Mouse (Mus musculus) lung, embryonic 16.5 days (tissue): ENCODE data around the gene Nek4. TPM values are rescaled to one million over a fixed set of nuclear protein-coding genes. Genes with fewer than 3 reads are reported as not detected.

ENCODE experiments used
- ATAC-seq: fragments of 200-750 bp; cut with Nextera tagmentation; 2 replicates; pipeline ENCODE4 v1.8.0; 2017; ENCODE audit warnings: low read depth, mild to moderate bottlenecking, moderate library complexity
- H3K27ac ChIP-seq: fragments of 300-500 bp; sonication (generic); 2 replicates; pipeline ENCODE4 v1.5.1; 2014; ENCODE audit warnings: mild to moderate bottlenecking, control low read depth, low read length
- H3K27me3 ChIP-seq: fragments of 300-500 bp; sonication (generic); 2 replicates; pipeline ENCODE4 v1.6.1; 2014; ENCODE audit warnings: low read depth, low read length, mixed read lengths; ENCODE audit not compliant: control insufficient read depth, insufficient read depth
- H3K36me3 ChIP-seq: fragments of 300-500 bp; sonication (generic); 2 replicates; pipeline ENCODE4 v1.6.1; 2014; ENCODE audit warnings: low read length; ENCODE audit not compliant: control insufficient read depth, insufficient read depth
- H3K4me1 ChIP-seq: fragments of 300-500 bp; sonication (generic); replicated peaks from 2 replicates; pipeline ENCODE4 v1.6.1; 2014; ENCODE audit warnings: low read length, mixed read lengths; ENCODE audit not compliant: control insufficient read depth, insufficient read depth
- H3K4me2 ChIP-seq: fragments of 300-500 bp; sonication (generic); 2 replicates; pipeline ENCODE4 v1.6.1; 2014; ENCODE audit warnings: low read depth, low read length, control low read depth
- H3K4me3 ChIP-seq: fragments of 300-500 bp; sonication (generic); 2 replicates; pipeline ENCODE4 v1.5.1; 2014; ENCODE audit warnings: mild to moderate bottlenecking, low read length, control low read depth
- H3K9ac ChIP-seq: fragments of 300-500 bp; sonication (generic); 2 replicates; pipeline ENCODE4 v1.6.1; 2014; ENCODE audit warnings: low read length, control low read depth
- H3K9me3 ChIP-seq: fragments of 300-500 bp; sonication (generic); 2 replicates; pipeline ENCODE4 v1.6.1; 2016; ENCODE audit warnings: low read length; ENCODE audit not compliant: control insufficient read depth
- WGBS: fragments of 180-500 bp; shearing (Covaris S2); extraction: QIAGEN DNeasy Blood & Tissue Kit; methylation state at CpG from one replicate; pipeline ENCODE4 v1.1.7; 2014; 5-methylcytosine and 5-hydroxymethylcytosine counted together
- polyA plus RNA-seq: library from polyadenylated mRNA; unstranded; fragments of >200 nt; fragmentation: Nextera tagmentation; extraction: Ambion mirVana; gene quantifications from 2 replicates; pipeline ENCODE4 v1.2.1, GENCODE M21; 2015

The Nek4 gene
- polyA plus RNA-seq, 1 experiment from 2014 or later = 13.0 TPM

DNA sequence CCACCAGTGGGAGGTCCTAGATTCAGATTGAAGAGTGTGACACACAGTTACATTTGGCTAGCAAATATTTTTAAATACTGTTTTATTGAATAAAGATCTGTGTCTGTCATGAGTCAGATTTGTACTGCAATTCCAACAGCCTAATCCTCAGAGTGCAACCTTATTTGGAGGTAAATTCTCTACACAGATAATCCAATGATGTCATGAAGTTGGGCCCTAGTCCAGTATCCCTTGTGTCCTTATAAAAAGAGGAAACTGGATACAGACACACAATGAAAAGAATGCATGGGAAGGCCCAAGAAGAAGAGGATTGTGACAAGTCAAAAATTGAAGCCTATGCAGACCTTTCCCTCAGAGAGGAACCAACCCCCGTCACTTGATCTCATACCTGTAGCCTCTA, 34.7 kb upstream of the Nek4 start:
- Histone ChIP-seq H3K4me2 (no peak overlapping the region), H3K27me3 (no peaks in the 10 kb centered on the region), H3K27ac (no peak overlapping the region), H3K4me1 (peaks cover under 1% of the 10 kb centered on the region; the same call in 1 of the 2 replicates), H3K4me3 (no peak overlapping the region), H3K9me3 (no peaks in the 10 kb centered on the region), H3K9ac (no peak overlapping the region), H3K36me3 (no peaks in the 10 kb centered on the region)
- 72% methylated on average over 1 of the region's 1 CpGs for WGBS
- no peak for ATAC-seq

DNA sequence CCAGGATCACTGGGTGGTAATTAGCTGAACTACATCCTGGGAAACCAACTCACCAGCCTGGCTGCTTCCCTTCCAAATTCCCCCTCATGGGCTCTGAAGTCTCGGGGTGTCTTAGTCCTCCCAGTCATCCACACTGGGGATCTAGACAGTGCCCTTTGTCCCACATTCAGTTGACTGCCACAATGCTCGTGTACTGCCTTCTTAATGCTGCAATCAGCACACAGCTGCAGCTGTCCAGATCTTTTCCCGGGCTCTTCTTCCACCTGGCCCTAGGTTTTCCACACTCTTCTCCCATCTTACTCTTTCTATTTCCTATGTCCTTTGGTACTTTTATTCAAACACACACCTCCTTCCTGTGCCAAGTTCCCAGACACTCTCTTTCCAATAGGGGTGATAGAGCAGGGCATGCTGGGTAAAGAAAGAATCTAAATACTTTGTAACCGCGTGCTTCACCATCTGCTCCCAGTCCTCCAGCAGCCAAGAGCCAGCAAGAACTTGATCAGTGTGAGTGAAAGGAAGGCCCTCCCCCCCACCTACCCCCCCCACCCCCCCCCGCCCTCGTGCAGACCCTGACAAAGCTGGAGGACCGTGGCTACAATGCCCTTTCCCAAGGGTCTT, 29.0 kb upstream of the Nek4 start:
- Histone ChIP-seq H3K4me2 (no peak overlapping the region), H3K9ac (no peak overlapping the region), H3K27ac (no peak overlapping the region), H3K27me3 (no peaks in the 10 kb centered on the region), H3K36me3 (no peaks in the 10 kb centered on the region), H3K9me3 (no peaks in the 10 kb centered on the region), H3K4me1 (peaks cover 15% of the 10 kb centered on the region), H3K4me3 (no peak overlapping the region)
- peak; percentile 79 for ATAC-seq
- 41% methylated on average over 8 of the region's 8 CpGs for WGBS

GRCm38 (mm10) chr14:30923375-30924105, 27.6 kb upstream of the Nek4 start, which contains the start of gene Itih3:
Itih3 (minus strand) TSS chr14:30923760.
- Histone ChIP-seq H3K36me3 (no peaks in the 10 kb centered on the region), H3K9me3 (no peaks in the 10 kb centered on the region), H3K9ac (no peak within 1 kb of the TSS), H3K4me2 (no peak within 1 kb of the TSS), H3K4me3 (no peak within 1 kb of the TSS), H3K27me3 (no peaks in the 10 kb centered on the region), H3K27ac (no peak within 1 kb of the TSS), H3K4me1 (peaks cover 15% of the 10 kb centered on the region)
- 45% methylated on average over 6 of the region's 6 CpGs for WGBS
- ATAC-seq = 0 out of 2 replicates have a peak, but pooled peaks have one; percentile 24

DNA sequence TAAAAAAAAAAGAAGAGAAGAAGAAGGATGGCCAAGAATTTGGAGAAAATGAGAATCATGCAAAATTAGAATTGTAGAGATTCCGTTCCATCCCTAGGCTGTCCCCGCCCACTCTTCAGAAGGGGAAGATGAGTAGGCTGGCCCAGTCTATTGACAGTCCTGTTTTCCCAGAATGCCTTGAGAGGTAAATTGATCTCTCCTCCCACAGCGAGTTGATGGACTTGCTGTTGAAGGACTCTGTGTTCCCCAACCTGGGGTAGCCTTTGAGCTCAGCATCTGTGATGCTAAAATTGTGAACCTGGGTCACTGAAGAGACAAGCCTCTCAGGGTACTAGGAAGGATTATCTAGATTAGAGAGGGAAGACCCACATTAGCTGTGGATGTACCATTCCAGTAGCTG, 25.7 kb upstream of the Nek4 start:
- H3K4me2 ChIP-seq = no peak overlapping the region
- no peaks in the 10 kb centered on the region for H3K9me3 ChIP-seq
- no peaks in the 10 kb centered on the region for H3K36me3 ChIP-seq
- 86% methylated on average over 3 of the region's 3 CpGs for WGBS
- H3K27me3 ChIP-seq = no peaks in the 10 kb centered on the region
- H3K4me1 ChIP-seq = peaks cover 15% of the 10 kb centered on the region
- no peak overlapping the region for H3K9ac ChIP-seq
- no peak overlapping the region for H3K27ac ChIP-seq
- H3K4me3 ChIP-seq = no peak overlapping the region
- no peak for ATAC-seq

DNA sequence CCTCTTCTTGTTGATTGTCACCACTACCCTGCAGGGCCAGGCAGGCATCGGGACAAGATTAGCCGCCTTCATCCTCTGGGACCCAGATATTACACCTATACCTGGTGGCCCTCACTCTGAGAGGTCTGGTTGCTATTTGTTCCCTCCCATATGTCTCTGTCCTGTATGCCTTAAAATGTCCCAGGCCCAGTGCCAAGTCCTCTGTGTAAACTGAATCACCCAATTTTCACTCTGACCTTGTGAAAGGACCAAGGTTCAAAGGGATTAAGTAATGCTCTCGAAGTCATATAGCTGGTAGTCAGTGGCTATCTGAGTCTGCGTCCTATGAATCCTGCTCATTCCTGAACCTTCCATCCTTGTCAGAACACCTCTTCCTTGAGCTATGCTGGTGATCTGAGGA, 20.8 kb upstream of the Nek4 start:
- no peaks in the 10 kb centered on the region for H3K4me1 ChIP-seq
- H3K27ac ChIP-seq = no peak overlapping the region
- no peaks in the 10 kb centered on the region for H3K27me3 ChIP-seq
- H3K36me3 ChIP-seq = no peaks in the 10 kb centered on the region
- H3K9me3 ChIP-seq = no peaks in the 10 kb centered on the region
- H3K9ac ChIP-seq = no peak overlapping the region
- no peak overlapping the region for H3K4me2 ChIP-seq
- 78% methylated on average over 4 of the region's 4 CpGs for WGBS
- H3K4me3 ChIP-seq = no peak overlapping the region
- no peak for ATAC-seq

- H3K4me3 ChIP-seq = no peak overlapping the region
- no peak overlapping the region for H3K9ac ChIP-seq
- no peaks in the 10 kb centered on the region for H3K27me3 ChIP-seq
- no peak overlapping the region for H3K27ac ChIP-seq
- H3K9me3 ChIP-seq = no peaks in the 10 kb centered on the region
- H3K36me3 ChIP-seq = no peaks in the 10 kb centered on the region
- H3K4me1 ChIP-seq = no peaks in the 10 kb centered on the region
- H3K4me2 ChIP-seq = no peak overlapping the region
- 78% methylated on average over 9 of the region's 9 CpGs for WGBS
- no peak for ATAC-seq
Observed at GRCm38 (mm10) chr14:30933351-30933750, 17.8 kb upstream of the Nek4 start.

DNA sequence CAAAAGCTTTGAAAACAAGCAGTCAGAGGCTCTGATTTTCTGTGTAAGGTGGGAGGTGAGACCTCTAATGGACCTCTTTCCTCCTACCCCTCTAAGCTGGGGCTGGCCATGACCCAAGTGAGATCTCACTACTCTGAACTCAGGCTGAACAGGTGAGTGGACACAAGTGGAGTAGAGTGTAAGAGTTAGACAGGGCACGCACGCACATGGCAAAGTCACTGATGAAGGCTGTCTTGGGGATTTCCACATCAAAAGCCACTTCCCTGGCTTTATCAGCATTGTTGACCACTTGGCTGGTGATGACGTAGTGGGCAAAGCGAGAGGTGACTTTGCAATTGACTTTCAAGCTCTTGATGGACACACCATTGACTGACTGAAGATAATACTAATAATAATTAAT, 8.9 kb upstream of the Nek4 start:
- Histone ChIP-seq H3K27ac (no peak overlapping the region), H3K4me3 (no peak overlapping the region), H3K36me3 (no peaks in the 10 kb centered on the region), H3K4me2 (no peak overlapping the region), H3K4me1 (no peaks in the 10 kb centered on the region), H3K9ac (no peak overlapping the region), H3K27me3 (no peaks in the 10 kb centered on the region), H3K9me3 (no peaks in the 10 kb centered on the region)
- WGBS = 82% methylated on average over 4 of the region's 4 CpGs
- no peak for ATAC-seq

DNA sequence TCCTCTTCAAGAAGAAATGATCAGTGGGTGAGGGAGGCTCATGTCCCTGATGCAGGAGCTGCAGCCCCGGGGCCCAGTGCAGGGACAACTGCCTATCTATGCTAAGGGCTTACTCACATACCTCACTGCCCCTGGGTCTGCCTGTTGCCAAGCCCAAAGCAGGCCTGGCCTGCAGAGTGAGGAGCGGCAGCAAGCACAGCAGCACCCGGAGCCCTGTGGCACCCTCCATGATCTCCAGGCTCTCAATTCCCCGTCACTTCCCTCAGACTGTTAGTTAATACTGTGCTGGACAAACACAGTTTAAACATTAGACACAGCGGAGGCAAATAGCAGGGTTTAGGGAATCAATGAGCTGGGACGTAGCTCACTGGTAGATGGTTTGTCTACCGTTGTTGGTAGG, 8.1 kb upstream of the Nek4 start, which contains the start of gene Itih1:
Gene Itih1, minus strand, starts transcription at position 252 of the 400 bp plus-strand sequence.
- ATAC-seq = no peak
- no peak within 1 kb of the TSS for H3K9ac ChIP-seq
- 71% methylated on average over 7 of the region's 7 CpGs for WGBS

DNA sequence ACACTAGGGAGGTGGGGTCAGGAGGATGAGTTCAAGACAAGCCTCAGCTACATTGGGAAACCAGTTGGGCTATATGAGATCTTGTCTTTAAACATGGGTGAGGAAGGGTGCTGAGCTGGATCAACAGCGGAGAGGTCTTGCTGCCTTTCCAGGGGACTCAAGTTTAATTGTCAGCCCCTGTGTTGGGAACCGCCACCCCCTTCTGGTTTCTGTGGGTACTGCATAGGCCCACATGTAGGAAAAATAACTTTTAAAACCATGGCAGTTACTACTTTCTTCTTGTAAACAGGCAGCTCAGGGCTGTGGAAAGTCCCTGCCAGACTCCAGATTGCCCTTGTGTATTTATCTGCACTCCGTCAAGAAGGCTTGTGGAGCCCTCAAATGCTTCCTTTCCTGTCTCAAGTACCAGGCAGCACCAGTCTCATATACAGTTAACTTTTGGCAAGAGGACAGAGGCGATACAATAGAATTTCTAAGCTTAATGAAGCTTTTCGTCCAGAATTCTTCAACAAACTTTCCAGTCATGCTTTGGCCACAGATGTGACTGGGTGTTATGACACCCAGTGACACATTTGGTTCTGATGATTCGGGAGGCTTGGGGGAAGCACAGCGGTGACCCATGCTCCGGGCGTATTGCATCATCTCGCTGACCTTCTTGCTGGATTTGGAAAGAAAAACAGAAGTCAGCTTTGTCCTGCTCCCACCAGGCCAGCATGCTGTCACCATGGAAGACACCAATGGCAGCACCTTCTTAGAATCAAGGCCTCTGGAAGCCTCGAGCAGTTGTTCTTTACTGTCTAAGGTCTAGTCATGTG, 7.1 kb upstream of the Nek4 start:
- H3K9me3 ChIP-seq = no peaks in the 10 kb centered on the region
- no peaks in the 10 kb centered on the region for H3K4me1 ChIP-seq
- ATAC-seq = peak; percentile 59
- no peak overlapping the region for H3K4me2 ChIP-seq
- 50% methylated on average over 11 of the region's 11 CpGs for WGBS
- no peaks in the 10 kb centered on the region for H3K36me3 ChIP-seq
- H3K27ac ChIP-seq = 0 out of 2 replicates have a peak overlapping the region, but pooled peaks have one; percentile 27
- H3K4me3 ChIP-seq = no peak overlapping the region
- no peaks in the 10 kb centered on the region for H3K27me3 ChIP-seq
- H3K9ac ChIP-seq = no peak overlapping the region

More for the DNA sequence above, 8.1 kb upstream of the Nek4 start, which contains the start of gene Itih1:
- H3K4me3 ChIP-seq = no peak within 1 kb of the TSS
- H3K27ac ChIP-seq = 0 out of 2 replicates have a peak within 1 kb of the TSS, but pooled peaks have one; percentile 27
- H3K9me3 ChIP-seq = no peaks in the 10 kb centered on the region
- no peaks in the 10 kb centered on the region for H3K36me3 ChIP-seq
- no peaks in the 10 kb centered on the region for H3K27me3 ChIP-seq
- no peaks in the 10 kb centered on the region for H3K4me1 ChIP-seq
- no peak within 1 kb of the TSS for H3K4me2 ChIP-seq
